Mouse (Mus musculus) kidney, adult 10 weeks (tissue): ENCODE data around the gene Tmem178. TPM values are rescaled to one million over a fixed set of nuclear protein-coding genes. Genes with fewer than 3 reads are reported as not detected.

Source experiments
- polyA plus RNA-seq: library from polyadenylated mRNA; stranded (reverse); fragments of 350-450 nt; fragmentation: Illumina TruSeq; extraction: RNeasy Lipid Tissue Mini Kit (QIAGEN cat#74804); gene quantifications from one replicate; pipeline ENCODE4 v1.2.3, GENCODE M21; 2014; ENCODE audit warnings: low read depth, low replicate concordance

Tmem178 gene
- 21.9 TPM for polyA plus RNA-seq

DNA sequence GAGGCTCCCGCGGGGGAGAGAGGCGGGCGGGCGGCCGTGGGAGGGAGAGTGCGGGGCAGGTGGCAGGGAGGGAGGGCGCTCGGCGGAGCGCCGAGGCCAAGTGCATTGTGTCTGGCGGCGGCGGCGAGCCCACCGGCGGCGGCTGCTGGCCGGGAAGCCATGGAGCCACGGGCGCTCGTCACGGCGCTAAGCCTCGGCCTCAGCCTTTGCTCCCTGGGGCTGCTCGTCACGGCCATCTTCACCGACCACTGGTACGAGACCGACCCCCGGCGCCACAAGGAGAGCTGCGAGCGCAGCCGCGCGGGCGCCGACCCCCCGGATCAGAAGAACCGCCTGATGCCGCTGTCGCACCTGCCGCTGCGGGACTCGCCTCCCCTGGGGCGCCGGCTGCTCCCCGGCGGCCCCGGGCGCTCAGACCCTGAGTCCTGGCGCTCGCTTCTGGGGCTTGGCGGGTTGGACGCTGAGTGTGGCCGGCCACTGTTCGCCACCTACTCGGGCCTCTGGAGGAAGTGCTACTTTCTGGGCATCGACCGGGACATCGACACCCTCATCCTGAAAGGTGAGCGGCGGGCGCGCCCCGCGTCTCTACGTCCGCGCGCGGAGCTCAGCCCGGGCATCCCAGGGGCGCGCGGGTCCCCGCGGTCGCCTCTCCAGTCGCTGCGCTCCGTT, at the start of gene Tmem178:
TSS of gene Tmem178 (plus strand) at position 103 of the 669 bp plus-strand sequence.

Other genes starting within 250 kb of the Tmem178 start
- gene Map4k3, start 216.1 kb upstream of the Tmem178 start, polyA plus RNA-seq: 91.9 TPM
- 5.6 TPM for gene Thumpd2, start 120.5 kb downstream of the Tmem178 start, polyA plus RNA-seq